Mouse (Mus musculus) kidney, embryonic 14.5 days (tissue): ENCODE measurements around the gene 4930519G04Rik. TPM values are rescaled to one million over a fixed set of nuclear protein-coding genes. Genes with fewer than 3 reads are reported as not detected.
"Not testable (repeated sequence)": the region's sequence is repeated elsewhere in the genome, so short reads cannot be mapped to it uniquely, and the experiment has no call there.

Experiments
- ATAC-seq: fragments of 200-750 bp; cut with Nextera tagmentation; 2 replicates; pipeline ENCODE4 v1.8.0; 2017; ENCODE audit warnings: moderate number of reproducible peaks, mild to moderate bottlenecking, moderate TSS enrichment, moderate library complexity; ENCODE audit not compliant: low FRiP score, low TSS enrichment
- H3K27ac ChIP-seq: fragments of 300-500 bp; sonication (generic); 2 replicates; pipeline ENCODE4 v1.5.1; 2014; ENCODE audit warnings: low read depth, mild to moderate bottlenecking, low read length, moderate library complexity, mixed read lengths
- H3K27me3 ChIP-seq: fragments of 300-500 bp; sonication (generic); 2 replicates; pipeline ENCODE4 v1.6.1; 2014; ENCODE audit warnings: mild to moderate bottlenecking, low read length; ENCODE audit not compliant: control insufficient read depth, insufficient read depth
- H3K36me3 ChIP-seq: fragments of 300-500 bp; sonication (generic); 2 replicates; pipeline ENCODE4 v1.6.1; 2014; ENCODE audit warnings: low read length, mixed read lengths; ENCODE audit not compliant: control insufficient read depth, insufficient read depth
- H3K4me1 ChIP-seq: fragments of 300-500 bp; sonication (generic); 2 replicates; pipeline ENCODE4 v1.6.1; 2014; ENCODE audit warnings: low read length, mixed read lengths; ENCODE audit not compliant: control insufficient read depth, insufficient read depth
- H3K4me2 ChIP-seq: fragments of 300-500 bp; sonication (generic); replicated peaks from 2 replicates; pipeline ENCODE4 v1.6.1; 2014; ENCODE audit warnings: low read depth, mild to moderate bottlenecking, low read length
- H3K4me3 ChIP-seq: fragments of 300-500 bp; sonication (generic); 2 replicates; pipeline ENCODE4 v1.5.1; 2014; ENCODE audit warnings: mild to moderate bottlenecking, low read length
- H3K9ac ChIP-seq: fragments of 300-500 bp; sonication (generic); 2 replicates; pipeline ENCODE4 v1.6.1; 2014; ENCODE audit warnings: low read depth, mild to moderate bottlenecking, low read length, moderate library complexity
- H3K9me3 ChIP-seq: fragments of 300-500 bp; sonication (generic); 2 replicates; pipeline ENCODE4 v1.6.1; 2016; ENCODE audit warnings: low read length; ENCODE audit not compliant: control insufficient read depth
- WGBS: fragments of 180-500 bp; shearing (Covaris S2); extraction: QIAGEN DNeasy Blood & Tissue Kit; methylation state at CpG from one replicate; pipeline ENCODE4 v1.1.7; 2014; 5-methylcytosine and 5-hydroxymethylcytosine counted together
- polyA plus RNA-seq: library from polyadenylated mRNA; unstranded; fragments of >200 nt; fragmentation: Nextera tagmentation; extraction: Ambion mirVana; gene quantifications from 2 replicates; pipeline ENCODE4 v1.2.1, GENCODE M21; 2014

4930519G04Rik gene
- polyA plus RNA-seq, 1 experiment from 2014 or later, result not detected

DNA sequence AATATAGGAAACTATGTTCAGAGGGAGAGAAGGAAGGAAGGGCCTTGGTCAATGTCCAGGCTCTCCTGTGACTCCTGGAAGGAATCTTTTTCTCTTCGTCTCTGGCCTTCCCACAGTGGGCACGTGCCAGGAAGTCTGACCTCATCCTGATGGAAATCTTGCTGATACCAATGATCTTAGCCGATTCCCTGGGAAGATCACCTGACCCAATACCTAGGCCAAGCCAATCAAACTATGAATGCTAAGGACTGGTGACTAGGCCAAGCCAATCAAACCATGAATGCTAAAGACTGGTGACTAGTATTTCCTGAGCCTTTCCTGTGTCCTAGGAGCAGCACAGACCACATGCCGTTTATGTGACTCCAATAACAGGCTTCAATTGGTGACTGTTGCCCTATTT is 60.2 kb downstream of the 4930519G04Rik start:
- H3K4me2 ChIP-seq, result no peak overlapping the region
- ATAC-seq, result no peak
- no peak overlapping the region for H3K9ac ChIP-seq
- no peaks in the 10 kb centered on the region for H3K9me3 ChIP-seq
- WGBS, result 73% methylated on average over 4 of the region's 4 CpGs
- no peaks in the 10 kb centered on the region for H3K27me3 ChIP-seq
- H3K4me1 ChIP-seq, result no peaks in the 10 kb centered on the region
- H3K36me3 ChIP-seq, result no peaks in the 10 kb centered on the region
- H3K4me3 ChIP-seq, result no peak overlapping the region
- no peak overlapping the region for H3K27ac ChIP-seq

GRCm38 (mm10) chr5:114914855-114915254 is 61.4 kb downstream of the 4930519G04Rik start:
- Histone ChIP-seq H3K9me3 (no peaks in the 10 kb centered on the region), H3K27me3 (no peaks in the 10 kb centered on the region), H3K36me3 (no peaks in the 10 kb centered on the region), H3K4me3 (no peak overlapping the region), H3K27ac (no peak overlapping the region), H3K4me1 (no peaks in the 10 kb centered on the region), H3K9ac (no peak overlapping the region), H3K4me2 (no peak overlapping the region)
- 68% methylated on average over 8 of the region's 8 CpGs for WGBS
- ATAC-seq, result no peak

DNA sequence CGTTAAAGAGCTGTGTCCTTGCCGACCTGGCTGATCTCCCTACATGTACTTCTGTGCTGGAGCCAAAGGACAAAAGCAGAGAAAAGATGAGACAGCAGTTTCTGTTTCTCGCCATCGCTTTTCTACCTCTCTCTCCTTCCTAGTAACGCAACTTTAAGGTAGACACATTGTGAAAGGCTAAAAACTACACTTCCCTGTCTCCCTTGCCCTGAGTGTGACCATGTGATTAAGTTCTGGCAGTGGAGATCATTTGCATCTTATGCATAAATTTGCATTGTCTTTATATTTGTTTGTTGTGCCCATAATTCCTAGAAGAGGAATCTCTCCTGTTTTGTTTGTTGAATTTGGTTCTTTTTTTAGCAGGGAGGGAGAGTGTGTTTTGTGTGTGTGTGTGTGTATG is 62.4 kb downstream of the 4930519G04Rik start:
- Histone ChIP-seq H3K27me3 (no peaks in the 10 kb centered on the region), H3K4me2 (no peak overlapping the region), H3K36me3 (no peaks in the 10 kb centered on the region), H3K4me1 (no peaks in the 10 kb centered on the region), H3K27ac (no peak overlapping the region), H3K9ac (no peak overlapping the region), H3K9me3 (no peaks in the 10 kb centered on the region), H3K4me3 (no peak overlapping the region)
- no peak for ATAC-seq
- WGBS, result 87% methylated on average over 5 of the region's 5 CpGs

DNA sequence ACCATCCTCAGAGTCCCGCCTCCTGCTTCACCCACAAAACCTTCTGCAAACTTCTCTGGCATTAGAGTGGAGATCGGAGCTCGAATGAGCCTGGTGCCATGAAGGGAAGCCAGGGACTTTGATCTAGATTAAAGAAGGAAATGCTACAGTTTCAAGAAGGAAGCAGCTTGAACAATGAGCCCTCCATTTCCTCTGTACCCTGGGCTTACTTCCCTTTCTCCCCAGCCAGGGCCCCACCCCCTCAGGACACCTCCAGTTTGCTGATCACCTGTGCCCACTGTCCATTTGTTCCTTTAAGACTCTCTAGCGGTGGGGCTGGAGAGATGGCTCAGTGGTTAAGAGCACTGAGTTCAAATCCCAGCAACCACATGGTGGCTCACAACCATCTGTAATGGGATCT is 63.3 kb downstream of the 4930519G04Rik start:
- no peaks in the 10 kb centered on the region for H3K27me3 ChIP-seq
- WGBS, result 82% methylated on average over 4 of the region's 4 CpGs
- no peaks in the 10 kb centered on the region for H3K4me1 ChIP-seq
- H3K9me3 ChIP-seq, result no peaks in the 10 kb centered on the region
- H3K36me3 ChIP-seq, result no peaks in the 10 kb centered on the region
- H3K27ac ChIP-seq, result no peak overlapping the region
- ATAC-seq, result no peak
- no peak overlapping the region for H3K9ac ChIP-seq
- no peak overlapping the region for H3K4me3 ChIP-seq
- no peak overlapping the region for H3K4me2 ChIP-seq

GRCm38 (mm10) chr5:114917357-114917756 is 63.9 kb downstream of the 4930519G04Rik start:
- H3K9me3 ChIP-seq, ATAC-seq, H3K9ac ChIP-seq, H3K27me3 ChIP-seq, H3K27ac ChIP-seq, H3K4me2 ChIP-seq, H3K4me3 ChIP-seq, H3K36me3 ChIP-seq, H3K4me1 ChIP-seq: not testable (repeated sequence)
- WGBS, result 88% methylated on average over 5 of the region's 5 CpGs

- Histone ChIP-seq H3K36me3 (no peaks in the 10 kb centered on the region), H3K4me3 (no peak overlapping the region), H3K9me3 (peaks cover 4% of the 10 kb centered on the region; the same call in 1 of the 2 replicates), H3K27me3 (no peaks in the 10 kb centered on the region), H3K4me2 (no peak overlapping the region), H3K9ac (no peak overlapping the region), H3K4me1 (peaks cover 12% of the 10 kb centered on the region), H3K27ac (no peak overlapping the region)
- ATAC-seq, result 0 out of 2 replicates have a peak, but pooled peaks have one; percentile 4
- WGBS, result 70% methylated on average over 19 of the region's 19 CpGs
Measured at GRCm38 (mm10) chr5:114921551-114922365, 68.3 kb downstream of the 4930519G04Rik start.

GRCm38 (mm10) chr5:114922366-114922731 is 68.9 kb downstream of the 4930519G04Rik start:
- Histone ChIP-seq H3K9ac (no peak overlapping the region), H3K4me1 (peaks cover 12% of the 10 kb centered on the region), H3K27ac (no peak overlapping the region), H3K9me3 (peaks cover 4% of the 10 kb centered on the region; the same call in 1 of the 2 replicates), H3K4me2 (no peak overlapping the region; the same call in 1 of the 2 replicates), H3K4me3 (no peak overlapping the region), H3K36me3 (no peaks in the 10 kb centered on the region), H3K27me3 (no peaks in the 10 kb centered on the region)
- no peak for ATAC-seq
- 59% methylated on average over 10 of the region's 10 CpGs for WGBS

GRCm38 (mm10) chr5:114922998-114923473 is 69.6 kb downstream of the 4930519G04Rik start, which contains the start of gene Oasl1:
Oasl1 (plus strand) TSS chr5:114923240.
- H3K27ac ChIP-seq, result no peak within 1 kb of the TSS
- peak within 1 kb of the TSS; percentile 46 for H3K4me2 ChIP-seq

DNA sequence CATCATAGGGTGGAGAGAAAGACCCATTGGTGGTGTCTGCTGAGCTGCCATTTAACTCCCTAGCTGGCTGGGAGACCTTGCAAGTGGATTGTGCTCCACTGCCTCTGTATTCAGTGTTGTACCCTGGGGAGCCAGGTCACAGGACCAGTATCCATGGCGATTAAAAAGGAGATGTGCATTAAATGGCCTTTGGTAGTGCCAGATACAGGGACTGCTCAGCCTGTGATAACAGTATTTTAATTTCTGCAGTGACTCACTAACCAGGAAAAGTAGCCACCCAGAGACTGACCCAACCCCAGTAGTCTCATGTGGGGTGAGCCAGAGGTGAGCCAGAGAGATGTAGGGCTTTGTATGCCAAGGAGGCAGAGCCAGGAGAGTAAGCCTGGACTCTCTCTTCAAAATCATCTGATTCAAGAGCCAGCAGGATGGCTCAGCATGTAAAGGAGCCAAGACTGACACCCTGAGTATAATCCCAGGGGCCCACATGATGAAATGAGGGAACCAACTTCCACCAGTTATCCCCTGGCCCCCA is 72.8 kb downstream of the 4930519G04Rik start:
- H3K4me3 ChIP-seq, result no peak overlapping the region
- no peak for ATAC-seq
- WGBS, result 70% methylated on average over 1 of the region's 1 CpGs
- H3K36me3 ChIP-seq, result no peaks in the 10 kb centered on the region
- no peaks in the 10 kb centered on the region for H3K27me3 ChIP-seq
- no peak overlapping the region for H3K27ac ChIP-seq
- H3K4me1 ChIP-seq, result peaks cover 12% of the 10 kb centered on the region
- H3K4me2 ChIP-seq, result no peak overlapping the region
- H3K9ac ChIP-seq, result no peak overlapping the region
- H3K9me3 ChIP-seq, result peaks cover 4% of the 10 kb centered on the region; the same call in 1 of the 2 replicates

More at GRCm38 (mm10) chr5:114922998-114923473, 69.6 kb downstream of the 4930519G04Rik start, which contains the start of gene Oasl1:
- Histone ChIP-seq H3K27me3 (no peaks in the 10 kb centered on the region), H3K36me3 (no peaks in the 10 kb centered on the region), H3K4me1 (peaks cover 12% of the 10 kb centered on the region), H3K9ac (peak within 1 kb of the TSS; percentile 31; the same call in 1 of the 2 replicates), H3K9me3 (peaks cover 4% of the 10 kb centered on the region; the same call in 1 of the 2 replicates), H3K4me3 (peak within 1 kb of the TSS; percentile 29)
- 23% methylated on average over 15 of the region's 15 CpGs for whole genome bisulfite sequencing
- ATAC-seq, result peak; percentile 30; the same call in 1 of the 2 replicates
